Mouse (Mus musculus): Measurements from ENCODE around the gene Cxcl1.

DNA sequence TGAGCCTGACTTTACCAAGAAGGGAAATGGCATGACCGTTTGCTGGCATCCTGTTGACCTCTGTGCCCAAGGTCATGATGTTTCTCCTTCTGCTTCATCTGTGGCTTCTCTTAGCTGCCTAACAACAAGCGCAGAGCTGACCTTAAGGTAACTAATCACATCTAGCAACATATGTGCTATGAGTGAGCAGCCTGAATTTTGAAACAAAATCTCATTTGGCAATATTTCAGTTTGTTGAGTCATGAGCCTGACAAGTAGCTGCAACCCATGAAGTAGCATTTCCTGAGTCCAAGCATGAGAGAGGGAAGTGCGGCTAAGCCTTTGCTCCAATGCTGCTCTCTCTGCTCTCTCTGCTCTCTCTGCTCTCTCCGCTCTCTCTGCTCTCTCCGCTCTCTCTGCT is 9.4 kb upstream of the Cxcl1 start:
- TF ChIP-seq POLR2A (IDR thresholded peaks at IDR 0.05; ENCODE audit: low read depth, low read length) (no peak), CTCF (conservative IDR thresholded peaks at IDR 0.05; ENCODE audit: insufficient read depth, insufficient read length, low read depth, low read length) (no peak)
